Comparison of ENCODE assay signal across 9 mouse cellular contexts in the genomic region with DNA sequence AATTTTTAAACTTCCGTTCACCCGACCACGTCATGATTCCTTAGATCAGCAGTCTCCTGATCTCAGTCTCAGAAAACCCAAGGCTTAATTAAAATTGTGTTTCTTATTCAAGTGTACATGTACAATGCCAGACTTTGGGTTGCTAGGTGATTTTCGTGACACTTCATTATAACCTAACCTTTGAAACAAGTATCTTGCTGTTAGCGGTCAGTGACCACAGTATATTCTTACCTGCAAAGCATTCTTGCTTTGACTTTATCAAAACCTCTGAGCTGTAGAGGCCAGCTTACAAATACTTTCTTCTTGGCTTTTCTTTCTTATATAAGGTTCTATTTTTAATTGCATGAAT. TPM values are rescaled to one million over a fixed set of nuclear protein-coding genes. Genes with fewer than 3 reads are reported as not detected.
A peak's percentile ranks its signal among the peaks of the same experiment; 100 is the strongest.
DNase-seq lines count a peak whose midpoint lies in the region; ATAC-seq and TF ChIP-seq lines count a peak whose summit lies in the region.
"Had no signal": no experiment of that assay in that cellular context is flagged by ENCODE, and none has a peak within 500 bp of the region (broad histone marks: within the 10 kb centered on the region; RNA-seq: fewer than 3 reads in every experiment).

No protein-coding gene starts in this region.

- peak overlapping the region; percentile 67 for H3K4me2 ChIP-seq in kidney, embryonic 14.5 days (replicated peaks; ENCODE audit: low read depth, low read length)
- peak overlapping the region; percentile 80 for H3K4me2 ChIP-seq in hindbrain, embryonic 14.5 days (replicated peaks)
- H3K4me2 ChIP-seq in midbrain, embryonic 13.5 days (replicated peaks), result peak overlapping the region; percentile 62

- no peak for DNase-seq in kidney, postnatal 4 days
- DNase-seq in hindbrain, embryonic 14.5 days (ENCODE audit: low spot score), result no peak
- no peak for DNase-seq in c-Kit-positive CD71-positive TER-119-positive erythroid progenitor cells, embryonic 14.5 days (ENCODE audit: low spot score)
- no peak for DNase-seq in right cerebral cortex, postnatal 4 days
- DNase-seq in lung, postnatal 36 days, result no peak

- H3K4me1 ChIP-seq in kidney, embryonic 14.5 days (ENCODE audit: control insufficient read depth, insufficient read depth, low read length), result peaks cover 4% of the 10 kb centered on the region; the same call in 1 of the 2 replicates
- peaks cover 1% of the 10 kb centered on the region; the same call in 1 of the 2 replicates for H3K4me1 ChIP-seq in cortical plate, adult 2 months (ENCODE audit: control insufficient read depth, insufficient read depth, low read length)
- peaks cover 21% of the 10 kb centered on the region for H3K4me1 ChIP-seq in hindbrain, embryonic 14.5 days (replicated peaks; ENCODE audit: control insufficient read depth, insufficient read depth, low read length)
- H3K4me1 ChIP-seq in midbrain, embryonic 13.5 days (replicated peaks), result peaks cover 25% of the 10 kb centered on the region

- H3K9ac ChIP-seq in kidney, embryonic 14.5 days (ENCODE audit: low read depth, low read length), result no peak overlapping the region
- H3K9ac ChIP-seq in hindbrain, embryonic 14.5 days, result peak overlapping the region; percentile 53
- peak overlapping the region; percentile 69 for H3K9ac ChIP-seq in midbrain, embryonic 13.5 days (replicated peaks)

- ATAC-seq in kidney, embryonic 14.5 days (ENCODE audit: low FRiP score, low TSS enrichment), result no peak
- no peak; the same call in 1 of the 2 replicates for ATAC-seq in hindbrain, embryonic 14.5 days (ENCODE audit: low FRiP score)
- no peak; the same call in 1 of the 2 replicates for ATAC-seq in midbrain, embryonic 13.5 days

- no peaks in the 10 kb centered on the region for H3K27me3 ChIP-seq in kidney, embryonic 14.5 days (ENCODE audit: control insufficient read depth, insufficient read depth, low read length)
- no peaks in the 10 kb centered on the region for H3K27me3 ChIP-seq in hindbrain, embryonic 14.5 days (ENCODE audit: control insufficient read depth, insufficient read depth, low read length)
- H3K27me3 ChIP-seq in midbrain, embryonic 13.5 days, result no peaks in the 10 kb centered on the region
- H3K27me3 ChIP-seq: Patski had no signal

- WGBS in kidney, embryonic 14.5 days, result 33% methylated on average over 5 of the region's 5 CpGs
- 25% methylated on average over 5 of the region's 5 CpGs for WGBS in hindbrain, embryonic 14.5 days
- 23% methylated on average over 5 of the region's 5 CpGs for WGBS in midbrain, embryonic 13.5 days

- no peaks in the 10 kb centered on the region for H3K36me3 ChIP-seq in kidney, embryonic 14.5 days (ENCODE audit: control insufficient read depth, insufficient read depth, low read length)
- peaks cover 4% of the 10 kb centered on the region; the same call in 1 of the 2 replicates for H3K36me3 ChIP-seq in hindbrain, embryonic 14.5 days (replicated peaks; ENCODE audit: control insufficient read depth, insufficient read depth)
- H3K36me3 ChIP-seq in midbrain, embryonic 13.5 days, result peaks cover 4% of the 10 kb centered on the region; the same call in 1 of the 2 replicates

- H3K27ac ChIP-seq in kidney, embryonic 14.5 days (ENCODE audit: low read depth, low read length), result peak overlapping the region; percentile 44; the same call in 1 of the 2 replicates
- H3K27ac ChIP-seq in cortical plate, adult 2 months (ENCODE audit: insufficient read depth, low read length), result no peak overlapping the region
- H3K27ac ChIP-seq in hindbrain, embryonic 14.5 days, result peak overlapping the region; percentile 88
- H3K27ac ChIP-seq in midbrain, embryonic 13.5 days, result peak overlapping the region; percentile 91

- TF ChIP-seq CTCF in cortical plate, adult 2 months (IDR thresholded peaks at IDR 0.05; ENCODE audit: extremely low read depth, insufficient read depth, low read length), result no peak

- no peak for TF ChIP-seq POLR2A in cortical plate, adult 2 months (IDR thresholded peaks at IDR 0.05; ENCODE audit: extremely low read depth, insufficient read depth, low read length)

- H3K9me3 ChIP-seq in kidney, embryonic 14.5 days (ENCODE audit: control insufficient read depth, low read length), result no peaks in the 10 kb centered on the region
- no peaks in the 10 kb centered on the region for H3K9me3 ChIP-seq in hindbrain, embryonic 14.5 days (ENCODE audit: control insufficient read depth, low read length)
- H3K9me3 ChIP-seq in midbrain, embryonic 13.5 days, result no peaks in the 10 kb centered on the region

- H3K4me3 ChIP-seq in kidney, embryonic 14.5 days (ENCODE audit: low read length), result peak overlapping the region; percentile 98
- H3K4me3 ChIP-seq in cortical plate, adult 2 months (ENCODE audit: insufficient read depth, low read length), result peak overlapping the region; percentile 87
- H3K4me3 ChIP-seq in hindbrain, embryonic 14.5 days (replicated peaks; ENCODE audit: low read length), result peak overlapping the region; percentile 85
- peak overlapping the region; percentile 91 for H3K4me3 ChIP-seq in midbrain, embryonic 13.5 days (replicated peaks)

RNA-seq across cellular contexts. Expression of a gene that starts 15.2 kb away (rescaled TPM):
- polyA plus RNA-seq in kidney, embryonic 14.5 days (2014; fragmentation: Nextera tagmentation; extraction: Ambion mirVana), result 117 and 132 TPM in 2 replicates
- 233 and 248 TPM in 2 replicates for polyA plus RNA-seq in cortical plate, adult 2 months (2012; rRNA removed)
- 290 and 317 TPM in 2 replicates for polyA plus RNA-seq in hindbrain, embryonic 14.5 days (2014; fragmentation: Nextera tagmentation; extraction: Ambion mirVana)
- 212 and 214 TPM in 2 replicates for polyA plus RNA-seq in midbrain, embryonic 13.5 days (2015; fragmentation: Nextera tagmentation; extraction: Ambion mirVana)

RNA-seq across cellular contexts. Expression of a gene that starts 53.4 kb away (rescaled TPM):
- polyA plus RNA-seq in kidney, embryonic 14.5 days (2014; fragmentation: Nextera tagmentation; extraction: Ambion mirVana), result 0.04 and 0.20 TPM in 2 replicates
- polyA plus RNA-seq in cortical plate, adult 2 months (2012; rRNA removed), result 8.3 and 8.8 TPM in 2 replicates
- polyA plus RNA-seq in hindbrain, embryonic 14.5 days (2014; fragmentation: Nextera tagmentation; extraction: Ambion mirVana), result 13.2 and 16.6 TPM in 2 replicates
- polyA plus RNA-seq in midbrain, embryonic 13.5 days (2015; fragmentation: Nextera tagmentation; extraction: Ambion mirVana), result 6.5 and 6.8 TPM in 2 replicates
- polyA plus RNA-seq: Patski had no signal
